Mouse (Mus musculus): Measurements from ENCODE around the gene Emsy.

DNA sequence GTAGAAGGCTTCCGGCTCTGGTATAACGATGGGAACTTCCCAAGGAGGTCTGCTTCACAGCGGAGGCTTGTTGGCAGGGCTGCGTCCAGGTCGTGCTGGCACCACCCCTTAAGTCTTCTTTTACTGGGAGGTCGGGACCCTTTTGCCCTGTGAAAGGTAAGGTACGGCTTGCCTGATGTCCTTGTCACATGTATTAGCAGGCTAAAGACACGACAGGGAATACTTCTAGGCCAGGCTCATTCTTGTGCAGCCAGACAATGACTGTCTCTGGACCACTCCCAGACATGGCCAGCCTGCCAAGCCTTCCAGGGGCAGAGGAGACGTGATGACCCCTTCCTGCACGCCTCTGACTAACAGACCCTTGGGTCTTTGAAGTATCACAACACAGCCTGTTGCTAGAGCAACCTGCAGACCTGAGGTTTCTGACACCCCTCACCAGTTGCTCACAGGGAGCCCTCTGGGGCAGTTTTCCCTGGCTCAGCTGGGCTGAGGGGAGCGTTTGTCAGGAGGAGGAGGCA lies 112.7 kb downstream of the Emsy start:
- TF ChIP-seq POLR2A (IDR thresholded peaks at IDR 0.05; ENCODE audit: low read depth, low read length) (no peak), CTCF (conservative IDR thresholded peaks at IDR 0.05; ENCODE audit: insufficient read depth, insufficient read length, low read depth, low read length) (no peak)

Data from kidney, adult 2 months (tissue).